Mouse (Mus musculus) olfactory bulb, adult 2 months (tissue): ENCODE measurements around the gene Foxp1. TPM values are rescaled to one million over a fixed set of nuclear protein-coding genes. Genes with fewer than 3 reads are reported as not detected.

ENCODE experiments used
- H3K27ac ChIP-seq: fragments of 200-500 bp; 2 replicates; pipeline ENCODE4 v1.5.1; 2012; ENCODE audit warnings: low read depth, low read length; ENCODE audit not compliant: insufficient read depth
- H3K4me1 ChIP-seq: fragments of 200-500 bp; 2 replicates; pipeline ENCODE4 v1.6.1; 2012; ENCODE audit warnings: low read length; ENCODE audit not compliant: control insufficient read depth, insufficient read depth
- H3K4me3 ChIP-seq: fragments of 200-500 bp; 2 replicates; pipeline ENCODE4 v1.5.1; 2012; ENCODE audit warnings: mild to moderate bottlenecking, low read depth, low read length, moderate library complexity; ENCODE audit not compliant: insufficient read depth
- CTCF ChIP-seq: fragments of 200-500 bp; IDR thresholded peaks from 2 replicates; pipeline ENCODE4 v1.5.1; 2012; ENCODE audit warnings: low read depth, mild to moderate bottlenecking, low read length, moderate library complexity; ENCODE audit not compliant: insufficient read depth
- POLR2A ChIP-seq: fragments of 200-500 bp; IDR thresholded peaks from 2 replicates; pipeline ENCODE4 v1.6.1; 2012; ENCODE audit warnings: mild to moderate bottlenecking, low read depth, low read length, moderate library complexity; ENCODE audit not compliant: insufficient read depth
- WGBS: fragments of 180-500 bp; shearing (Covaris S2); methylation state at CpG from one replicate; pipeline ENCODE4 v1.1.7; 2018; 5-methylcytosine and 5-hydroxymethylcytosine counted together
- polyA plus RNA-seq: library from polyadenylated mRNA; stranded (reverse); fragments of >200 nt; gene quantifications from 2 replicates; pipeline ENCODE4 v1.2.4, GENCODE M21; 2012; ENCODE audit warnings: low replicate concordance; ENCODE audit not compliant: missing spikeins, insufficient read depth, insufficient read length

Foxp1 gene
- polyA plus RNA-seq, 1 experiment, result not detected

GRCm38 (mm10) chr6:99027542-99028160 lies 494.9 kb downstream of the Foxp1 start:
- WGBS, result 9% methylated on average over 21 of the region's 22 CpGs
- no peak overlapping the region for H3K27ac ChIP-seq
- H3K4me1 ChIP-seq, result peaks cover 14% of the 10 kb centered on the region
- peak overlapping the region; percentile 66 for H3K4me3 ChIP-seq
- TF ChIP-seq CTCF, result no peak
- TF ChIP-seq POLR2A, result no peak

- WGBS, result 47% methylated on average over 19 of the region's 19 CpGs
- Histone ChIP-seq H3K4me1 (peaks cover 14% of the 10 kb centered on the region), H3K4me3 (peak overlapping the region; percentile 9; the same call in 1 of the 2 replicates), H3K27ac (no peak overlapping the region)
- TF ChIP-seq CTCF (no peak), POLR2A (no peak)
Observed at GRCm38 (mm10) chr6:99026635-99027541, 495.6 kb downstream of the Foxp1 start.

GRCm38 (mm10) chr6:99026040-99026439 lies 496.5 kb downstream of the Foxp1 start:
- Histone ChIP-seq H3K4me3 (no peak overlapping the region), H3K27ac (no peak overlapping the region), H3K4me1 (peaks cover 14% of the 10 kb centered on the region)
- no peak for TF ChIP-seq POLR2A
- 86% methylated on average over 3 of the region's 3 CpGs for WGBS

GRCm38 (mm10) chr6:99024588-99024987 lies 497.9 kb downstream of the Foxp1 start:
- WGBS, result 82% methylated on average over 9 of the region's 9 CpGs
- H3K4me3 ChIP-seq, result no peak overlapping the region

GRCm38 (mm10) chr6:99020570-99021444 lies 501.7 kb downstream of the Foxp1 start:
- 83% methylated on average over 12 of the region's 12 CpGs for WGBS
- Histone ChIP-seq H3K4me3 (no peak overlapping the region), H3K4me1 (no peaks in the 10 kb centered on the region), H3K27ac (no peak overlapping the region)
- TF ChIP-seq CTCF (no peak), POLR2A (no peak)

More at GRCm38 (mm10) chr6:99024588-99024987, 497.9 kb downstream of the Foxp1 start:
- Histone ChIP-seq H3K27ac (no peak overlapping the region), H3K4me1 (peaks cover 14% of the 10 kb centered on the region)
- TF ChIP-seq POLR2A, result no peak
- TF ChIP-seq CTCF, result no peak

- TF ChIP-seq CTCF (no peak), POLR2A (no peak)
- Histone ChIP-seq H3K27ac (no peak overlapping the region), H3K4me3 (no peak overlapping the region), H3K4me1 (no peaks in the 10 kb centered on the region)
- 92% methylated on average over 8 of the region's 8 CpGs for WGBS
Observed at GRCm38 (mm10) chr6:99019716-99020115, 502.8 kb downstream of the Foxp1 start.

- H3K4me1 ChIP-seq, result peaks cover 1% of the 10 kb centered on the region; the same call in 1 of the 2 replicates
- no peak overlapping the region for H3K27ac ChIP-seq
- TF ChIP-seq CTCF (no peak), POLR2A (no peak)
- WGBS, result 88% methylated on average over 9 of the region's 9 CpGs
- no peak overlapping the region for H3K4me3 ChIP-seq
Observed at GRCm38 (mm10) chr6:99019266-99019665, 503.3 kb downstream of the Foxp1 start.

- H3K27ac ChIP-seq, result no peak overlapping the region
- no peak overlapping the region for H3K4me3 ChIP-seq
- TF ChIP-seq CTCF (no peak), POLR2A (no peak)
- WGBS, result 56% methylated on average over 16 of the region's 16 CpGs
- H3K4me1 ChIP-seq, result peaks cover 5% of the 10 kb centered on the region; the same call in 1 of the 2 replicates
Observed at GRCm38 (mm10) chr6:99013866-99014502, 508.5 kb downstream of the Foxp1 start.
